Mouse (Mus musculus) spleen, adult 2 months (tissue): ENCODE results near the gene Polg2.

Source experiments
- CTCF ChIP-seq: fragments of 200-500 bp; IDR thresholded peaks from 2 replicates; pipeline ENCODE4 v1.5.1; 2011; ENCODE audit warnings: mild to moderate bottlenecking, inconsistent platforms; ENCODE audit not compliant: insufficient read depth, insufficient read length, insufficient replicate concordance; ENCODE audit errors: extremely low read depth
- POLR2A ChIP-seq: fragments of 200-500 bp; IDR thresholded peaks from 2 replicates; pipeline ENCODE4 v1.6.1; 2011; ENCODE audit warnings: low read depth, low read length, inconsistent platforms

DNA sequence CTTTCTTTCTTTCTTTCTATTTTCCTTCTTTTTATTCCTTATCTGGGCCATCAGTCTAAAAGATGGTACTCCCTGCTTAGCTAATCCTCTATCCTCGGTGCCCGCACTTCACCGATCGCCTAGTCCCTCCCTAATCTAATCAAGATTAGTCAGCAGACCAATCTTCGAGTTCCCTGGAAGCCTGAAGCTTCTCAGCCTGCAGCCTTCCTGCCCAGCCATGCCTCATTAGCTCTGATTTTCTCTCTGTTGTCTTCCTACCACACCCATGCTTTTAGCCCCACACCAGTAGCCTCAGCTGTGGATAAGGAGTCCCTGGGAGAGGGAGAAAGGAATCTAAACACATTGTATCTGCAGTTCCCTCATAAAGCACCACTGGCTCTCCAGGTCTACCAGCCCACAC lies 23.8 kb downstream of the Polg2 start:
- TF ChIP-seq CTCF = no peak
- no peak for TF ChIP-seq POLR2A
